Mouse (Mus musculus): ENCODE measurements around the gene Catspere2.

Catspere2 gene

DNA sequence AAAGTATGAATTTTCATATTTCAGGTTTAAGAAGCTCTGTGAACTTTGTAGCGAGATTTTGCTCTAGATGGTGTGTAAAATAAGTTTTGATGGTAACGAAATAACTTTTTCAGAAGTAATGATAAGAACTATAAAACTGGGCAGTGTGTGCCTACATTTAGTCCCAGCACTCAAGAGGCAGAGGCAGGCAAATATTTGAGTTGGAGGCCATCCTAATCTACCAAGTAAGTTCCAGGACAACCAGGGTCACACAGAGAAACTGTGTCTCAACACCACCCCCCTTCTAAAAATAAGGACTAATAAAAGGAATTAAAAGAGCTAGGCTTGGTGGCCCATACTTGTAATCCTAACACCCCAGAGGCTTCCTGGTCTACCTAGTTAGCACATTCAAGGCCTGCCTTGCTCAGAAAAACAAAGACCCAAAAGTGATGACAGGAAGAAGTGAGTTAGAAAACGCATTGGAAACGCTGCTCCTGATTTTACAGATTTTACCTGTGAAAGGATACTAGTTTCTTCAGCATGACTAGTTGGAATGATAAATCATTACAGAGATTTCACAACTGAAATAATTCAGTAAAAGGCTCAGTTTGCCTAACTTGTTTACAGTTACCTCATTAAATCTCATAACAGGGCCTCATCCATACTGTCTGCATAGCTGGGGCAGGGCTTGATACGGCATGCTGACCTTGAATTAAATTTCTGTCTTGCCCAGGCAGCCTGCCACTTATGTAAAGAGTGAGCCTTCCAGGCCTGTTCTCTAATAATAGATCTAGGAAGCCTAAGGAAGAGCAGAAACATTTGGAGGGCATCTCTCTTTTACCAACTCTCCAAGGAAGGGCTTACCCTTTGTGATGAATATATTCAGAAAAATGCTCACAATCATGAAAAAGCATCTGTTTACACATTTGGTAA, 236.2 kb downstream of the Catspere2 start:
- DNase-seq: no peak

All from cerebellum, postnatal 10 days (tissue).